Mouse (Mus musculus): ENCODE measurements at regions not wholly inside any gene's neighbourhood (a gene's known extent, or its start where the extent isn't known, plus 50 kb on each side); places are given as distances from the start of the nearest gene placed in this dataset.

GRCm38 (mm10) chr2:71621458-71621857 is 74.9 kb upstream of the Dlx2 start:
- TF ChIP-seq CTCF (IDR thresholded peaks at IDR 0.05; ENCODE audit: control insufficient read depth, insufficient read depth, low read length) (no peak), POLR2A (IDR thresholded peaks at IDR 0.05; ENCODE audit: borderline replicate concordance, control insufficient read depth, low read depth, low read length) (no peak)
